Mouse (Mus musculus): ENCODE results near the gene Gm49320. TPM values are rescaled to one million over a fixed set of nuclear protein-coding genes. Genes with fewer than 3 reads are reported as not detected.

Gm49320 gene
- total RNA-seq, 2 experiments from 2014 or later = 0.18 TPM; not detected in 1

GRCm38 (mm10) chr8:4219617-4220016 lies 19.0 kb upstream of the Gm49320 start:
- no peak for DNase-seq
- intact Hi-C loops (cut with DNase I; ENCODE audit: low total_unique reads) = no loop called here

- intact Hi-C loops (cut with DNase I; ENCODE audit: low total_unique reads) = no loop called here
- DNase-seq = no peak
Observed at GRCm38 (mm10) chr8:4222059-4222458, 16.6 kb upstream of the Gm49320 start.

GRCm38 (mm10) chr8:4226323-4226722 lies 12.3 kb upstream of the Gm49320 start:
- intact Hi-C loops (cut with DNase I; ENCODE audit: low total_unique reads) = no loop called here
- no peak for DNase-seq

- intact Hi-C loops (cut with DNase I; ENCODE audit: low total_unique reads) = no loop called here
- no peak for DNase-seq
Observed at GRCm38 (mm10) chr8:4226739-4227347, 11.8 kb upstream of the Gm49320 start, which contains the start of gene Lrrc8e. Gene Lrrc8e, plus strand, starts transcription at chr8:4226827.

- DNase-seq = no peak
- intact Hi-C loops (cut with DNase I; ENCODE audit: low total_unique reads) = no loop called here
Observed at GRCm38 (mm10) chr8:4227919-4228318, 10.7 kb upstream of the Gm49320 start.

DNA sequence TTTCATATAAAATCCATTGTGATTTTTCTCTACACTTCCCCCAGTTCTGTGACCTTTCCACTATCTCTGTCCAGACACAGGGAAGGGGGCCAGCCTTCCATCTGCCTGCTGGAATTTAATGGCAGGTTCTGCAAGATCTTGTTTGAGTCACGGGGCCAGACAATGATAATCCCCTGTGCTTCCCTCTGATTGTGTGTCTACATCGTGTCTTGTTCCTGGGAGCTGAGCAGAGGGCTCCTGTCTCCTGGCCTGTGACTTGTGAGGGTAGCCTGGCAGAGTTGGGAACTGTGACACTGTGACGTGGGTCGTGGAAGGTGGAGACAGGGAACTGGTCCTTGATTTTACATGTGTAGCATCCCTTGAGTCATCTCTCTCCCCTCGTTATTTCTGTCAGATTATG lies 8.9 kb upstream of the Gm49320 start:
- intact Hi-C loops (cut with DNase I; ENCODE audit: low total_unique reads) = no loop called here
- no peak for DNase-seq

DNA sequence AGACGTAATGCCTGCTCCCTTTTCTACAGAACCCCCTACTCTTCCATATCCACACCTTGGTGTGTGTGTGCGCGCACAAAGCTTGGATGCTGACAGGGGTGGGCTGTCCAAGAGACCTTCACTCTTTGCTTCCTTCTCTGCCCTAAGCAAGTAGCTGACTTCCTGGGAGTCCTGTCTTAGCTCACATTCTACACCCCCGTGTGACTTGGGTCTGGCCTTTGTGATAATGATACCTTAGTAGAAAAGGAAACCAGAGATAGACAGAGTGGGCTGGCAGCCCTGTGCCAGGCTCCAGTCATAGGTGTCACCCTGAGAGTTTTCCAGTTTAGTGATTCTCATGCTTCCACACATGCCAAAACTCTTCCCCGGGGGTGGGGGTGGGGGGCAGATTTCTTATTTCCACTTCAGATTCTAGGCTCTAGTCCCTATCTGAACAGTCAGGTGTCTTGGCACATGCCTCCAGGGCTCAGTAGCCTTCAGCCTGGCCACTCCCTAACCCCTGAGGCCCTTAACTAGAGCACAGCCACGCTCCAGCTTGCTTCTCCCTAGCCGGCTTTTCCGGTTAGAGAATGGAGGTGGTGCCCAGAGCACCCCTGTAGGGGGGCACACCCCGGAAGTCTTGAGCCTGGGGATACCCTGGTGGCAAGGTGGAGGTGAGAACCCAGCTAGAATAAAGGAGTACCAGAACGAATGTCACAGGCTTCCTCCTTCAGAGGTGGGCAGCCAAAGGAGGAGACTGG lies 7.9 kb upstream of the Gm49320 start:
- no peak for DNase-seq
- intact Hi-C loops (cut with DNase I; ENCODE audit: low total_unique reads) = no loop called here

- DNase-seq = no peak
- intact Hi-C loops (cut with DNase I; ENCODE audit: low total_unique reads) = no loop called here
Observed at GRCm38 (mm10) chr8:4237814-4238433, 741 bp upstream of the Gm49320 start.

DNA sequence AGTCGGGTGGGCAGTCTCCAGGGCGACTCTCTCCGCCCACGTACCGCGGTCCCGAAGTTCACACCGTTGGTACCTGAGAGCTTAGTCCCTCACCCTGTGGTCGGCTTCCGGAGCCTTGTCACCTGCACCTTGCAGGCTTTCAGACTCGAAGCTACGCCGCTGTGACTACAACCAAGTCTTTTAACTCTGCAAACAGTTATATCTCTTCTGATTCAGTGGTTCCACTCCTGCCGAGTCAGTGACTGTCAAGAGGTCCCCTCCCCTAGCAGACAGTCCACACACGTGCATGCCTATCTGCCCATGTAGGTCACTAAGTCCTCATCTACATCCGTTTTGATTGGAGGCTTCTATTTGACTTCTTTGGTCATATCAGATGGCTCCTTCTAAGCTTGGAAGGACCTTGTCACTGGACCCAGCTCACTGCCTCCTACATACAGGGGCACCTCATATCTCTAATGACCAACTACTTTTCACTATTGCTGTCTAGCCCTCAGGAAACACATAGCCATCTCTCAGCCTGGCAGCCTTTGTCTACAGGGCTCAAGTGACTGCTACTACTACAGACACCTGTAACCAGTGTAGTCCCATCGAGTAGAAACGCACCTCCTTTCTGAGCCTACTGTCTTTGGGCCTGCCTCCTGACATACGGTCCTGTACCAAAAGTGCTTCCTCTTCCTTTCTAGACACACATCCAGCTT lies 677 bp downstream of the Gm49320 start:
- DNase-seq = no peak
- intact Hi-C loops (cut with DNase I; ENCODE audit: low total_unique reads) = no loop called here

GRCm38 (mm10) chr8:4245061-4245460 lies 6.4 kb downstream of the Gm49320 start:
- intact Hi-C loops (cut with DNase I; ENCODE audit: low total_unique reads) = no loop called here
- no peak for DNase-seq

GRCm38 (mm10) chr8:4245737-4246136 lies 7.1 kb downstream of the Gm49320 start:
- intact Hi-C loops (cut with DNase I; ENCODE audit: low total_unique reads) = no loop called here
- no peak for DNase-seq

GRCm38 (mm10) chr8:4247241-4247640 lies 8.6 kb downstream of the Gm49320 start:
- DNase-seq = no peak
- intact Hi-C loops (cut with DNase I; ENCODE audit: low total_unique reads) = no loop called here

GRCm38 (mm10) chr8:4247951-4248540 lies 9.4 kb downstream of the Gm49320 start, which contains the start of gene Tgfbr3l:
Gene Tgfbr3l, plus strand, starts transcription at chr8:4248214.
- no peak for DNase-seq
- intact Hi-C loops (cut with DNase I; ENCODE audit: low total_unique reads) = no loop called here

- peak; percentile 62 for DNase-seq
- intact Hi-C loops (cut with DNase I; ENCODE audit: low total_unique reads) = no loop called here
Observed at GRCm38 (mm10) chr8:4249213-4249612, 10.5 kb downstream of the Gm49320 start.

- intact Hi-C loops (cut with DNase I; ENCODE audit: low total_unique reads) = no loop called here
- DNase-seq = peak; percentile 87
Observed at GRCm38 (mm10) chr8:4250306-4250970, 11.8 kb downstream of the Gm49320 start.

- no peak for DNase-seq
- intact Hi-C loops (cut with DNase I; ENCODE audit: low total_unique reads) = no loop called here
Observed at GRCm38 (mm10) chr8:4252116-4252760, 13.6 kb downstream of the Gm49320 start.

GRCm38 (mm10) chr8:4252934-4253841 lies 14.5 kb downstream of the Gm49320 start, which contains the start of gene Snapc2:
Gene Snapc2, plus strand, starts transcription at chr8:4253080.
- peak; percentile 98 for DNase-seq
- intact Hi-C loops (cut with DNase I; ENCODE audit: low total_unique reads) = no loop called here

DNA sequence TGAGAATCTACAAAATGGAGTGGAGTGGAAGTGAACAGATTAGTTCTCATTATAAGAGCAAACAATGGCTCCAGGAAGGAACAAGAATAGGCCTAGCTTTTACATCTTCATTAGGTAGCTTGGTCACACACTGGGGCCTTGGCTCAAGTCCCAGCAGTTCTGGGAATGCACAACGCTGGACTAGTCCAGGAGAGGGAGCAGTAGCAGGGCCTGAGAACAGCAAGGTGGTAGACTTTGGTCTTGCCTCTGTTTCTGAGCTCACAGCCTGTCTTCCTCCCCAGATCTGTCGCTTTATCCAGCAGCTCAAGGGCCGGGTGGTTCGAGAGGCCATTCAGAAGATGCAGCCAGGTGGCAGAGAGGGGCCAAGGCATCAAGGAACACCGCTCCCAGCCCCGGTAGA lies 15.3 kb downstream of the Gm49320 start:
- intact Hi-C loops (cut with DNase I; ENCODE audit: low total_unique reads) = no loop called here
- DNase-seq = peak; percentile 52

All from gastrocnemius, postnatal 14 days (tissue).